Mouse (Mus musculus) granulocyte monocyte progenitor cell, adult 5-6 weeks (primary cell): ENCODE data around the gene Plcl2. TPM values are rescaled to one million over a fixed set of nuclear protein-coding genes. Genes with fewer than 3 reads are reported as not detected.

Source experiments
- ATAC-seq: replicated peaks from 2 replicates; pipeline ENCODE4 v1.8.0; 2016; ENCODE audit warnings: mild to moderate bottlenecking, moderate TSS enrichment, inconsistent platforms; ENCODE audit not compliant: poor library complexity, severe bottlenecking
- total RNA-seq, 2 experiments: library from RNA; stranded (forward) in 1 of 2; stranded (reverse) in 1 of 2; fragments of 200-712, 200-1000 nt in 1 of 2; fragments of >200 nt in 1 of 2; fragmentation: Nextera tagmentation in 1 of 2; gene quantifications; 2 replicates each; pipeline ENCODE4 v1.2.3; 2014 to 2017

The Plcl2 gene
- total RNA-seq, 2 experiments from 2014 or later: 22.9 to 40.1 TPM

- peak; percentile 90 for ATAC-seq
These were observed 10.0 kb upstream of the Plcl2 start for GRCm38 (mm10) chr17:50499091-50499790.

- ATAC-seq: no peak
These were observed 8.4 kb upstream of the Plcl2 start for GRCm38 (mm10) chr17:50500806-50501205.

- ATAC-seq: no peak
These were observed 6.1 kb upstream of the Plcl2 start for GRCm38 (mm10) chr17:50503075-50503474.

GRCm38 (mm10) chr17:50504070-50504846, 4.9 kb upstream of the Plcl2 start:
- ATAC-seq: peak; percentile 43

GRCm38 (mm10) chr17:50505910-50506634, 3.1 kb upstream of the Plcl2 start:
- no peak for ATAC-seq

GRCm38 (mm10) chr17:50506861-50507321, 2.3 kb upstream of the Plcl2 start:
- no peak for ATAC-seq

- no peak for ATAC-seq
These were observed 988 bp upstream of the Plcl2 start for GRCm38 (mm10) chr17:50508055-50508774.

DNA sequence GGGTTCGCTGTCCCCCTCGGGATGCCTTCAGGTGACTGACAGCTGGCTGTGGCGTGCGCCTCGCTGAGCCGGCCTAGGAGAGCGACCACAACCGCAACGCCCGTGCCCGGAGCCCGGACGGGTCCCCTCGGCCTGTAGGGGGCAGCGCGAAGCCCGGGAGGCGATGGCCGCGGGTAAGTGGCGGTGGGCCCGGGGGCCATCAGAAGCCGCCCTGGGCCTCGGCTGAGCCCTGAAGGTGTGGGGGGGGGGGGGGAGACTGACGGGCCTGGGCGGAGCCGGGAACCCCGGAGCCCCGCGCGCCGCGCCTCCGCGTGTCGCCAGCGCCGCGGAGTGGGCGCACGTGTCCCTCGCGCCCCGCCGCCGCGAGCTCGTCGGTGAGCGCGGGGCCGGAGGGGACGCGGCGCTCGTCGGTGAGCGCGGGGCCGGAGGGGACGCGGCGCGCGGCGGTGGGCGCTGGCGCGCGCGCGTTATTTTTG, 390 bp upstream of the Plcl2 start:
- ATAC-seq: peak; percentile 57

DNA sequence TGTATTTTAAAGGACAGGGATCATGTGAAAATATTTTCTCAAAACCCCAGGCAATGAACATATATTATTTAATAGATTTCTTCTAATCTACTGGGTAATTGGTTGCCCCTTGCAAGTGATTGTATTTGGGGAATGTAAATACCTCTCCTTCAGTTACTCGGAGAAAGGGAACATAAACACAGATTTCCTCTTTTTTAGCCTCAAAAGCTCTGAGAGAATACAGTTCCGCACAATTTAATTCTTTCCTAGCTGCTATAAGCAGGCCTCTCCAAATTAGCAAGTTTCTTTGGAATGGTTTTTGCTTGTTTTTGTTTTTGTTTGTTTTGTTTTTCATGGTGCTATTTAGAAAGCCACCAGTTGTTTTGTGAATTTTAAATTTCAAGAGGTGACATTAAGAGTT, 1.1 kb downstream of the Plcl2 start:
- ATAC-seq: no peak

GRCm38 (mm10) chr17:50510741-50511140, 1.5 kb downstream of the Plcl2 start:
- ATAC-seq: peak; percentile 59

DNA sequence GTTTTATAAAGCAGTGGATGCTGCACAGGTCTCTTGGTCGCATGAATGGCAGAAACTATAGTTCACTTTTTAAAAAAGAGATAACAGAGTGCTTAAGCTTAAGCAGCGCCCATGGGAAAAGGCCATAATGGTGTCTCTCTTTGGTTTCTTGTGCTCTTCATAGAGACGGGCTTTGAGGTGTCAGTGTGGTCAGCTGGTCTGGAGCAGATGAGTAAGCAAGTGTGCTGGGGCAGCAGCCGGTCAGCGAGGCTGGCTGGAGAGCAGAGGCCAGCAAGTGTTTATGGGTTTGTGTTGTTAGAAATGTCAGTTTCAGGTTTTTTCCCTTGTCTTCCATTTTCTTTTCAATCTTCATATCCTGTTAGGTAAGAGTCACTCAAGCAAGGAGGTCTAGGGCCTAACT, 3.0 kb downstream of the Plcl2 start:
- ATAC-seq: no peak

- ATAC-seq: no peak
These were observed 3.6 kb downstream of the Plcl2 start for GRCm38 (mm10) chr17:50512841-50513240.

DNA sequence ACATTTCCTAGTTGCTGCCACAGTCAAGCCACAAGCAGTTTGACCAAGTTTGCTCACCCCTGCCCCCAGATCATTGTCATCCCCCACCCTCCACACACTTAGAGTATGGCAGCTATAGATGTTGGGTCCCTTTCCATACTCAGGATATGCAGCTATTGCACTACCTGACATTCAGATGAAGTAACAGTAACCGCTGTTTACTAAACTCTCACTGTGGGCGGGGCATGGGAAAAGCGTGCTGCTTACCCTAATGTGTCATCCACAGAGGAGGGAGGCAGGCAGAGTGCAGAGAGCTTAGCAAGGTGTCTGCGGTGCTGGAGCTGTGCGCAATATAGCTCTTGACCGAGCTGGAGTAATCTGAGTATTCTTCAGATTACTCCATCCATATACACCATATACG, 4.2 kb downstream of the Plcl2 start:
- ATAC-seq: peak; percentile 41

GRCm38 (mm10) chr17:50514012-50514411, 4.8 kb downstream of the Plcl2 start:
- ATAC-seq: no peak

DNA sequence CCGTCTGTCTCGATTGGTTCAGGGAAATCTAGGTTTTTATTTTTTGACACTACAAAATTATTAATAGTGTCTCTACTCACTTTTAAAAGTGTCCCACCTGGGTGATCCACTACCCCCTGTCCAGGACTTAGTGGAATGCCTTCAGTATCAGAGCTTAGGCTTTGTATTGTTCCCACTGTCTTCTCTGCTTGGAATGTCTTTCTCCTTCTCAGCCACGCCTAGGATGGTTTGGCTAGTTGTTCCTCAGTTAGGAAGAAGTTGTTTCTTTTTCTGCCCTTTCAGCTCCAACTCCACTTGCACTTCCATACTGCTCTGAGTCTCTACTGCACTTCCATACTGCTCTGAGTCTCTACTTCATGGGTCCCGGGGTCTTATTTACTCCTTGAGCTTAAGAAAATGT, 6.7 kb downstream of the Plcl2 start:
- ATAC-seq: no peak

DNA sequence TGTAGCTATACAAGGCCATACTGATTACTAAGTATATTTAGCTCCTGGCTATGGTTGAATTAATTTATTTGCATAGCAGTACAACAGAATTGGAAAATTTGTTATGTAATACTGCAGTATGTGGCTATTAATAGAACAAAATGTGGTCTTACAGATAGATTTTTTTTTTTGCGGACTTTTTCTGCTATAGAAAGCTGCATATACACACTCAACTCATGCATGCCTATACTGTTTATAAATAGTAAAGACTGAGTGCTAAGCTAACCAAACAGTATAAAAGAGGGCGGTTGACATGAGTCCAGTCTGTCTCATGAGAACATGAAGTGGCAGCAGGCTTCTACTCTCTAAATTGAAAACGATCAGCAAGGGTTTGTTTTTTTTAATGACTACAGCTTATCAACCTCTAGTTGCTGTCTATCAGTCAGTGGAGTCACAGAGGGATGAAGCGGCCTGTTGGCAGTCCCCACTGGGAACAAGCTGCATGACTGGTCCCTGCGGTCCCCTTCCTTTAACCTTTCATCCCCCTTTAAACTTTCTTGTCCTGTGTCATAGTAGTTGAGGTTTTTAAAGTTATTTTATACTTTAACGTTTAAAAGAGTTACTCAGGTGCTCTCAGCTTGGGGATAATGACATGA, 8.7 kb downstream of the Plcl2 start:
- ATAC-seq: no peak

DNA sequence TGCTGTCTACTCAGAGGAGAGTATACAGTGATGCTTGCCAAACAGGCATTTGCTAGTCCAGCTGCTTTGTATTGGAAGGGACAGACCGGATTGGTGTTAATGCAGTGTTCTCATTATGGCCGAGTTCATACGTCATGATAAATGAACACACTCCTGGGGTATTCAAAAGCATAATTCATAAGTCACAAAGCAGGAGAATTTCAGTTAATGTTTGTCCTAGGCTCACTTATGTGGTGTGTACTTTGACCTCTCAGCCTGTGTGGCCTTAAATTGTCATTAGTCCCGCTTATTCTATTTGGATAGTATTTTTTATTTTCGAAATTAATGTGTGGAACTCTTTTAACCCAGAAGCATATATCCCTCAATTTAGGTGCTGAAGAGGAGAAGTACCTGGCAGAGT, 10.4 kb downstream of the Plcl2 start:
- ATAC-seq: no peak

DNA sequence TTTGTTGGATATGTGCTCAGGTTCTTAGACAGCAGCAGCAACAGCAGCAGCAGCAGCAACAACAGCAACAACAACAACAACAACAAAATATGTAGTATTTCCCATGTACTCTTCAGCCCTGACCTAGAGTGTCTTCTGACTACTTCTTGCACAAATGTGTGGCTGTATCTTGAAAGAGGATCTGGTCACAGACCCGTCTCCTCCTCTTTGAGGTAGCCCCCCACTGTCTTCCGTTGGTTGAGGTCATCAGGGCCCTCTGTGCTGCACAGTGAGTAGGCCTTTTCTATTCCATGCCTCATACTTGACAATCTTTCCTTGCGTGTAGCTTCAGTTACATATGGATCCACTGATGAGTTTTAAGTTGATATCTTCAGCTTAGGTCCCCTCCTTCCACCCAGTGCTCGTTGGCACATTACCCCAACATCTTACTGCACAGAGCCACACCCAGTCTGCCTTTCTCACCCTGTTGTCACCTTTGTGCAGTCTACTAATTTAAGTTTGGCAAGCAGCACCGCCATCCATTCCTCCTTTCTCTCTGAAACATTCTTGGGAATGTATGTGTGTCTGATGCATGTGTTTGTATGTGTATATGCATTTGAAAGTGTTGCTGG, 13.4 kb downstream of the Plcl2 start:
- peak; percentile 96 for ATAC-seq

GRCm38 (mm10) chr17:50524970-50525369, 15.8 kb downstream of the Plcl2 start:
- ATAC-seq: no peak
